Mouse (Mus musculus) hindbrain, embryonic 15.5 days (tissue): ENCODE data around the gene Ripor2. TPM values are rescaled to one million over a fixed set of nuclear protein-coding genes. Genes with fewer than 3 reads are reported as not detected.

ENCODE experiments used
- ATAC-seq: fragments of 200-750 bp; cut with Nextera tagmentation; 2 replicates; pipeline ENCODE4 v1.8.0; 2017; ENCODE audit warnings: low read depth, moderate number of reproducible peaks, moderate TSS enrichment; ENCODE audit not compliant: low FRiP score
- H3K27ac ChIP-seq: fragments of 300-500 bp; sonication (generic); replicated peaks from 2 replicates; pipeline ENCODE4 v1.5.1; 2015; ENCODE audit warnings: mild to moderate bottlenecking, inconsistent platforms
- H3K27me3 ChIP-seq: fragments of 300-500 bp; sonication (generic); 2 replicates; pipeline ENCODE4 v1.6.1; 2015; ENCODE audit warnings: control low read depth, inconsistent platforms
- H3K36me3 ChIP-seq: fragments of 300-500 bp; sonication (generic); 2 replicates; pipeline ENCODE4 v1.6.1; 2015; ENCODE audit warnings: control low read depth, inconsistent platforms
- H3K4me1 ChIP-seq: fragments of 300-500 bp; sonication (generic); replicated peaks from 2 replicates; pipeline ENCODE4 v1.6.1; 2015; ENCODE audit warnings: control low read depth, inconsistent platforms
- H3K4me2 ChIP-seq: fragments of 300-500 bp; sonication (generic); 2 replicates; pipeline ENCODE4 v1.6.1; 2015; ENCODE audit warnings: moderate library complexity, mild to moderate bottlenecking, inconsistent platforms
- H3K4me3 ChIP-seq: fragments of 300-500 bp; sonication (generic); 2 replicates; pipeline ENCODE4 v1.5.1; 2015; ENCODE audit warnings: mild to moderate bottlenecking, inconsistent platforms
- H3K9ac ChIP-seq: fragments of 300-500 bp; sonication (generic); 2 replicates; pipeline ENCODE4 v1.6.1; 2015; ENCODE audit warnings: inconsistent platforms
- H3K9me3 ChIP-seq: fragments of 300-500 bp; sonication (generic); 2 replicates; pipeline ENCODE4 v1.6.1; 2016; ENCODE audit warnings: control low read depth, inconsistent platforms
- WGBS: fragments of 180-500 bp; shearing (Covaris S2); methylation state at CpG from one replicate; pipeline ENCODE4 v1.1.7; 2015; 5-methylcytosine and 5-hydroxymethylcytosine counted together
- polyA plus RNA-seq: library from polyadenylated mRNA; unstranded; fragments of >200 nt; fragmentation: Nextera tagmentation; extraction: Ambion mirVana; gene quantifications from 2 replicates; pipeline ENCODE4 v1.2.1, GENCODE M21; 2015

The Ripor2 gene
- polyA plus RNA-seq, 1 experiment from 2014 or later, result 26.0 TPM

- Histone ChIP-seq H3K9me3 (no peaks in the 10 kb centered on the region), H3K36me3 (no peaks in the 10 kb centered on the region), H3K27me3 (no peaks in the 10 kb centered on the region), H3K4me3 (no peak overlapping the region), H3K4me2 (no peak overlapping the region), H3K9ac (no peak overlapping the region), H3K4me1 (peaks cover 28% of the 10 kb centered on the region), H3K27ac (peak overlapping the region; percentile 36)
- 0 out of 2 replicates have a peak, but pooled peaks have one; percentile 47 for ATAC-seq
- WGBS, result 13% methylated on average over 5 of the region's 5 CpGs
These were observed 43.1 kb downstream of the Ripor2 start for GRCm38 (mm10) chr13:24625071-24625470.

- H3K9me3 ChIP-seq, result no peaks in the 10 kb centered on the region
- H3K4me3 ChIP-seq, result no peak overlapping the region
- WGBS, result 89% methylated on average over 6 of the region's 6 CpGs
- H3K27me3 ChIP-seq, result no peaks in the 10 kb centered on the region
- no peak overlapping the region for H3K4me2 ChIP-seq
- H3K27ac ChIP-seq, result no peak overlapping the region
- H3K4me1 ChIP-seq, result peaks cover 34% of the 10 kb centered on the region
- ATAC-seq, result no peak
- H3K9ac ChIP-seq, result no peak overlapping the region
- H3K36me3 ChIP-seq, result no peaks in the 10 kb centered on the region
These were observed 44.9 kb downstream of the Ripor2 start for GRCm38 (mm10) chr13:24626698-24627436.

GRCm38 (mm10) chr13:24628192-24628591 is 46.2 kb downstream of the Ripor2 start:
- Histone ChIP-seq H3K27me3 (no peaks in the 10 kb centered on the region), H3K4me3 (no peak overlapping the region), H3K36me3 (no peaks in the 10 kb centered on the region), H3K9ac (no peak overlapping the region), H3K27ac (peak overlapping the region; percentile 70; the same call in 1 of the 2 replicates), H3K4me2 (no peak overlapping the region), H3K9me3 (no peaks in the 10 kb centered on the region), H3K4me1 (peaks cover 34% of the 10 kb centered on the region)
- ATAC-seq, result no peak
- 91% methylated on average over 4 of the region's 4 CpGs for WGBS

GRCm38 (mm10) chr13:24629073-24629621 is 47.2 kb downstream of the Ripor2 start:
- Histone ChIP-seq H3K4me3 (no peak overlapping the region), H3K4me2 (no peak overlapping the region), H3K27me3 (no peaks in the 10 kb centered on the region), H3K9ac (no peak overlapping the region), H3K36me3 (no peaks in the 10 kb centered on the region), H3K4me1 (peaks cover 34% of the 10 kb centered on the region), H3K9me3 (no peaks in the 10 kb centered on the region), H3K27ac (peak overlapping the region; percentile 70)
- peak; percentile 81 for ATAC-seq
- 12% methylated on average over 6 of the region's 6 CpGs for WGBS

GRCm38 (mm10) chr13:24630364-24630763 is 48.4 kb downstream of the Ripor2 start:
- H3K9ac ChIP-seq, result no peak overlapping the region
- ATAC-seq, result no peak
- H3K36me3 ChIP-seq, result no peaks in the 10 kb centered on the region
- 66% methylated on average over 4 of the region's 4 CpGs for WGBS
- H3K4me1 ChIP-seq, result peaks cover 26% of the 10 kb centered on the region
- no peak overlapping the region for H3K4me3 ChIP-seq
- H3K27ac ChIP-seq, result 0 out of 2 replicates have a peak overlapping the region, but pooled peaks have one; percentile 16
- H3K9me3 ChIP-seq, result no peaks in the 10 kb centered on the region
- H3K27me3 ChIP-seq, result no peaks in the 10 kb centered on the region
- no peak overlapping the region for H3K4me2 ChIP-seq

GRCm38 (mm10) chr13:24632988-24633577 is 51.1 kb downstream of the Ripor2 start:
- H3K4me3 ChIP-seq, result no peak overlapping the region
- H3K27ac ChIP-seq, result no peak overlapping the region
- H3K4me2 ChIP-seq, result no peak overlapping the region
- H3K36me3 ChIP-seq, result no peaks in the 10 kb centered on the region
- peaks cover 31% of the 10 kb centered on the region for H3K4me1 ChIP-seq
- H3K27me3 ChIP-seq, result no peaks in the 10 kb centered on the region
- H3K9ac ChIP-seq, result no peak overlapping the region
- H3K9me3 ChIP-seq, result no peaks in the 10 kb centered on the region
- ATAC-seq, result no peak
- WGBS, result 67% methylated on average over 4 of the region's 4 CpGs

GRCm38 (mm10) chr13:24634346-24635120 is 52.5 kb downstream of the Ripor2 start:
- WGBS, result 90% methylated on average over 13 of the region's 13 CpGs
- no peak overlapping the region for H3K4me2 ChIP-seq
- no peaks in the 10 kb centered on the region for H3K36me3 ChIP-seq
- H3K27ac ChIP-seq, result no peak overlapping the region
- no peak overlapping the region for H3K4me3 ChIP-seq
- H3K9me3 ChIP-seq, result no peaks in the 10 kb centered on the region
- H3K9ac ChIP-seq, result no peak overlapping the region
- no peak for ATAC-seq
- no peaks in the 10 kb centered on the region for H3K27me3 ChIP-seq
- peaks cover 22% of the 10 kb centered on the region for H3K4me1 ChIP-seq

- peak overlapping the region; percentile 66 for H3K9ac ChIP-seq
- no peaks in the 10 kb centered on the region for H3K9me3 ChIP-seq
- H3K4me3 ChIP-seq, result peak overlapping the region; percentile 72
- WGBS, result under 1% methylated on average over 63 of the region's 66 CpGs
- H3K27ac ChIP-seq, result peak overlapping the region; percentile 92
- H3K4me1 ChIP-seq, result peaks cover 38% of the 10 kb centered on the region
- H3K27me3 ChIP-seq, result no peaks in the 10 kb centered on the region
- H3K36me3 ChIP-seq, result no peaks in the 10 kb centered on the region
- H3K4me2 ChIP-seq, result peak overlapping the region; percentile 76
- ATAC-seq, result peak; percentile 70
These were observed 56.6 kb downstream of the Ripor2 start for GRCm38 (mm10) chr13:24638371-24639214.

- Histone ChIP-seq H3K4me1 (peaks cover 38% of the 10 kb centered on the region), H3K27ac (peak overlapping the region; percentile 92)
- ATAC-seq, result peak; percentile 24; the same call in 1 of the 2 replicates
These were observed 57.5 kb downstream of the Ripor2 start for GRCm38 (mm10) chr13:24639215-24640165.

GRCm38 (mm10) chr13:24640166-24640560 is 58.2 kb downstream of the Ripor2 start:
- Histone ChIP-seq H3K27ac (peak overlapping the region; percentile 92), H3K9ac (peak overlapping the region; percentile 20; the same call in 1 of the 2 replicates), H3K4me2 (peak overlapping the region; percentile 76), H3K4me1 (peaks cover 38% of the 10 kb centered on the region), H3K4me3 (peak overlapping the region; percentile 72), H3K36me3 (no peaks in the 10 kb centered on the region), H3K27me3 (no peaks in the 10 kb centered on the region), H3K9me3 (no peaks in the 10 kb centered on the region)
- WGBS, result 46% methylated on average over 4 of the region's 4 CpGs
- ATAC-seq, result no peak

More at GRCm38 (mm10) chr13:24639215-24640165, 57.5 kb downstream of the Ripor2 start:
- Histone ChIP-seq H3K4me3 (peak overlapping the region; percentile 72), H3K4me2 (peak overlapping the region; percentile 76), H3K9me3 (no peaks in the 10 kb centered on the region), H3K36me3 (no peaks in the 10 kb centered on the region), H3K9ac (peak overlapping the region; percentile 66), H3K27me3 (no peaks in the 10 kb centered on the region)
- 11% methylated on average over 22 of the region's 22 CpGs for WGBS
